Mouse (Mus musculus) CD4-positive naive resting alpha-beta T cell, adult 76 days (primary cell): Measurements from ENCODE around the gene Vmn2r34. TPM values are rescaled to one million over a fixed set of nuclear protein-coding genes. Genes with fewer than 3 reads are reported as not detected.

Experiments used
- total RNA-seq: library from RNA; stranded (reverse); gene quantifications from one replicate; pipeline ENCODE4 v1.2.4, GENCODE M21; 2023

Gene Vmn2r34
- total RNA-seq, result not detected

GRCm38 (mm10) chr7:7689413-7689812, at the start of gene Vmn2r34:
Gene Vmn2r34, minus strand, starts transcription at chr7:7689513.

Other genes with a start within 250 kb of the Vmn2r34 start
- gene Vmn2r32, start 209.5 kb downstream of the Vmn2r34 start, total RNA-seq, result not detected
- gene Vmn2r33, start 122.7 kb downstream of the Vmn2r34 start, total RNA-seq, result not detected
- not detected for gene Vmn2r35, start 130.4 kb upstream of the Vmn2r34 start, total RNA-seq
- not detected for gene Vmn2r36, start 213.0 kb upstream of the Vmn2r34 start, total RNA-seq